In genomic region chr6:115694441-115694842, GRCm38 (mm10) we compare ENCODE assay signal across 9 mouse cellular contexts. TPM values are rescaled to one million over a fixed set of nuclear protein-coding genes. Genes with fewer than 3 reads are reported as not detected.
DNase-seq lines count a peak whose midpoint lies in the region; ATAC-seq and TF ChIP-seq lines count a peak whose summit lies in the region.
"Had no signal": no experiment of that assay in that cellular context is flagged by ENCODE, and none has a peak within 500 bp of the region (broad histone marks: within the 10 kb centered on the region; RNA-seq: fewer than 3 reads in every experiment).

No protein-coding gene starts in this region.

- H3K4me3 ChIP-seq in ES-E14 (ENCODE audit: insufficient read depth in 1 of 2, low read depth in 1 of 2, low read length in 2 of 2, poor library complexity in 1 of 2, severe bottlenecking in 1 of 2), result peak overlapping the region in 1 of 2 experiments; percentile 28; a peak in 1 of 4 replicates
- H3K4me3 ChIP-seq in limb, embryonic 15.5 days, result no peak overlapping the region
- H3K4me3 ChIP-seq in forebrain, embryonic 13.5 days, result no peak overlapping the region

- H3K4me1 ChIP-seq in ES-E14 (ENCODE audit: control insufficient read depth in 2 of 2, insufficient read depth in 2 of 2, low read length in 2 of 2, poor library complexity in 1 of 2), result peaks cover 4 to 6% of the 10 kb centered on the region in 2 experiments; a peak in 3 of 4 replicates
- H3K4me1 ChIP-seq in limb, embryonic 15.5 days, result peaks cover 16% of the 10 kb centered on the region
- no peaks in the 10 kb centered on the region for H3K4me1 ChIP-seq in forebrain, embryonic 13.5 days

- no peak overlapping the region for H3K27ac ChIP-seq in ES-E14 (ENCODE audit: insufficient read depth, low read depth, low read length, poor library complexity, severe bottlenecking)
- peak overlapping the region; percentile 69 for H3K27ac ChIP-seq in limb, embryonic 15.5 days
- H3K27ac ChIP-seq in forebrain, embryonic 13.5 days, result no peak overlapping the region
- H3K27ac ChIP-seq: liver, embryonic 14.5 days had no signal

- no peak for DNase-seq in cerebellum, postnatal 10 days
- no peak for DNase-seq in ES-E14 (ENCODE audit: low read depth, low spot score)
- DNase-seq in heart, adult 18-20 months, result peak; percentile 76 to 84
- no peak for DNase-seq in urinary bladder, postnatal 36 days (ENCODE audit: low spot score in 2 of 2)

- H3K9ac ChIP-seq in ES-E14 (ENCODE audit: insufficient read depth, low read depth, low read length, poor library complexity, severe bottlenecking), result peak overlapping the region; percentile 45; the same call in 1 of the 2 replicates
- H3K9ac ChIP-seq in limb, embryonic 15.5 days, result no peak overlapping the region
- H3K9ac ChIP-seq in forebrain, embryonic 13.5 days, result no peak overlapping the region
- H3K9ac ChIP-seq: liver, embryonic 14.5 days had no signal

- 34% methylated on average over 9 of the region's 9 CpGs for WGBS in limb, embryonic 15.5 days
- WGBS in forebrain, embryonic 13.5 days, result 57% methylated on average over 9 of the region's 9 CpGs

- H3K4me2 ChIP-seq in limb, embryonic 15.5 days, result no peak overlapping the region
- H3K4me2 ChIP-seq in forebrain, embryonic 13.5 days, result no peak overlapping the region

- in situ Hi-C loops in ES-E14 (cut with MboI; ENCODE audit: low sequenced_read_pairs in 2 of 2, unreplicated experiment in 2 of 2), result no loop called here

- H3K27me3 ChIP-seq in limb, embryonic 15.5 days, result no peaks in the 10 kb centered on the region
- no peaks in the 10 kb centered on the region for H3K27me3 ChIP-seq in forebrain, embryonic 13.5 days

- no peaks in the 10 kb centered on the region for H3K36me3 ChIP-seq in ES-E14 (ENCODE audit: control insufficient read depth, insufficient read depth, low read length, poor library complexity, severe bottlenecking)
- H3K36me3 ChIP-seq in limb, embryonic 15.5 days, result no peaks in the 10 kb centered on the region
- no peaks in the 10 kb centered on the region for H3K36me3 ChIP-seq in forebrain, embryonic 13.5 days (ENCODE audit: poor library complexity, severe bottlenecking)

- no peaks in the 10 kb centered on the region for H3K9me3 ChIP-seq in ES-E14 (ENCODE audit: control insufficient read depth, insufficient read depth, low read depth, low read length)
- H3K9me3 ChIP-seq in limb, embryonic 15.5 days, result no peaks in the 10 kb centered on the region
- H3K9me3 ChIP-seq in forebrain, embryonic 13.5 days (replicated peaks), result no peaks in the 10 kb centered on the region

- peak; percentile 66; the same call in 1 of the 2 replicates for ATAC-seq in cerebellum, adult (ENCODE audit: insufficient number of reproducible peaks, low FRiP score, low TSS enrichment)
- peak; percentile 57; the same call in 1 of the 2 replicates for ATAC-seq in limb, embryonic 15.5 days (ENCODE audit: insufficient number of reproducible peaks, low FRiP score, low TSS enrichment, low read depth)
- ATAC-seq in inflammation-experienced regulatory T-cells, adult 6 months, result no peak
- ATAC-seq in forebrain, embryonic 13.5 days, result no peak

TF ChIP-seq in ES-E14, 5 proteins besides CTCF, POLR2A, EP300 and RAD21:
- TF ChIP-seq CHD2 (IDR thresholded peaks at IDR 0.05; ENCODE audit: low read depth, low read length) (no peak), HCFC1 (IDR thresholded peaks at IDR 0.05; ENCODE audit: borderline replicate concordance, insufficient read depth, low read length) (no peak)

RNA-seq across cellular contexts. Expression of gene Raf1, which starts 18.0 kb away (rescaled TPM):
- total RNA-seq in ES-E14 (2012; rRNA removed), result 128 and 140 TPM in 2 replicates
- 100 to 1,000 TPM; 107 to 111 TPM for total RNA-seq in heart, adult 18-20 months (2021)
- polyA plus RNA-seq in limb, embryonic 15.5 days (2015; fragmentation: Nextera tagmentation; extraction: Ambion mirVana), result 79.5 and 87.3 TPM in 2 replicates
- 10 to 100 TPM; 52.6 to 72.0 (median 66.5) TPM for polyA plus RNA-seq in inflammation-experienced regulatory T-cells, adult 6 months (2017; shearing (Covaris generic))
- 137 and 156 TPM in 2 replicates for polyA plus RNA-seq in forebrain, embryonic 13.5 days (2015; fragmentation: Nextera tagmentation; extraction: Ambion mirVana)

Comparison
In these comparisons a context has a peak if more than half of its experiments do, and no peak if none do; other contexts are left out.
1. ATAC-seq: peak in cerebellum, adult (single experiment) and limb, embryonic 15.5 days (single experiment); none in inflammation-experienced regulatory T-cells, adult 6 months (single experiment) and forebrain, embryonic 13.5 days (single experiment).
2. DNase-seq: peak in heart, adult 18-20 months (2 of 2); none in cerebellum, postnatal 10 days (0 of 2), ES-E14 (single experiment) and urinary bladder, postnatal 36 days (0 of 2).